In genomic region chr11:95144946-95145483, GRCm38 (mm10) we compare ENCODE assay signal across 9 mouse cellular contexts. TPM values are rescaled to one million over a fixed set of nuclear protein-coding genes. Genes with fewer than 3 reads are reported as not detected.
DNase-seq lines count a peak whose midpoint lies in the region; ATAC-seq and TF ChIP-seq lines count a peak whose summit lies in the region.
"Had no signal": no experiment of that assay in that cellular context is flagged by ENCODE, and none has a peak within 500 bp of the region (broad histone marks: within the 10 kb centered on the region; RNA-seq: fewer than 3 reads in every experiment).

No protein-coding gene starts in this region.

- H3K27ac ChIP-seq in thymus, adult 2 months (ENCODE audit: control insufficient read depth, insufficient read depth, low read length): no peak overlapping the region
- no peak overlapping the region for H3K27ac ChIP-seq in liver, embryonic 11.5 days (ENCODE audit: low read depth, low read length)
- H3K27ac ChIP-seq in stomach, postnatal 0 days (replicated peaks): no peak overlapping the region
- H3K27ac ChIP-seq: macrophage had no signal

- peak overlapping the region; percentile 55 for H3K4me3 ChIP-seq in thymus, adult 2 months (ENCODE audit: control insufficient read depth, insufficient read depth, low read length)
- H3K4me3 ChIP-seq in liver, embryonic 11.5 days (ENCODE audit: low read depth, low read length): peak overlapping the region; percentile 44
- peak overlapping the region; percentile 40 for H3K4me3 ChIP-seq in stomach, postnatal 0 days (ENCODE audit: low read depth, low read length)

- 2% methylated on average over 34 of the region's 34 CpGs for WGBS in thymus, adult 2 months
- WGBS in liver, embryonic 11.5 days: 2% methylated on average over 34 of the region's 34 CpGs
- WGBS in stomach, postnatal 0 days: 2% methylated on average over 34 of the region's 34 CpGs

- no peaks in the 10 kb centered on the region for H3K36me3 ChIP-seq in thymus, adult 2 months (ENCODE audit: control insufficient read depth, insufficient read depth, low read length)
- H3K36me3 ChIP-seq in liver, embryonic 11.5 days (ENCODE audit: control insufficient read depth, insufficient read depth, low read length): no peaks in the 10 kb centered on the region
- no peaks in the 10 kb centered on the region for H3K36me3 ChIP-seq in stomach, postnatal 0 days (ENCODE audit: control insufficient read depth, insufficient read depth, low read length)

- no peak for TF ChIP-seq EP300 in stomach, postnatal 0 days (optimal IDR thresholded peaks at IDR 0.05)

- TF ChIP-seq POLR2A in thymus, adult 2 months (IDR thresholded peaks at IDR 0.05; ENCODE audit: control insufficient read depth, extremely low read depth, insufficient read depth, low read length, poor library complexity): no peak

- H3K9me3 ChIP-seq in liver, embryonic 11.5 days (ENCODE audit: control insufficient read depth, low read length): no peaks in the 10 kb centered on the region
- no peaks in the 10 kb centered on the region for H3K9me3 ChIP-seq in stomach, postnatal 0 days (ENCODE audit: control insufficient read depth, low read length)

- H3K9ac ChIP-seq in liver, embryonic 11.5 days (ENCODE audit: low read depth, low read length): no peak overlapping the region
- H3K9ac ChIP-seq in stomach, postnatal 0 days (ENCODE audit: low read length): no peak overlapping the region

- no peak for TF ChIP-seq CTCF in thymus, adult 2 months (IDR thresholded peaks at IDR 0.05; ENCODE audit: borderline replicate concordance, control insufficient read depth, extremely low read depth, insufficient read depth, low read length, poor library complexity)
- TF ChIP-seq CTCF in stomach, postnatal 0 days (IDR thresholded peaks at IDR 0.05; ENCODE audit: low read depth): no peak

- peaks cover 16% of the 10 kb centered on the region for H3K4me1 ChIP-seq in thymus, adult 2 months (replicated peaks; ENCODE audit: control insufficient read depth, insufficient read depth, low read length)
- peaks cover 8% of the 10 kb centered on the region for H3K4me1 ChIP-seq in liver, embryonic 11.5 days (replicated peaks; ENCODE audit: control insufficient read depth, insufficient read depth, low read length)
- peaks cover 10% of the 10 kb centered on the region; the same call in 1 of the 2 replicates for H3K4me1 ChIP-seq in stomach, postnatal 0 days (replicated peaks; ENCODE audit: control insufficient read depth, insufficient read depth)

- ATAC-seq in liver, embryonic 11.5 days (replicated peaks; ENCODE audit: low FRiP score): no peak
- ATAC-seq in stomach, postnatal 0 days (ENCODE audit: low FRiP score, low TSS enrichment): no peak

- peaks cover 51% of the 10 kb centered on the region for H3K27me3 ChIP-seq in thymus, adult 2 months (ENCODE audit: control insufficient read depth, insufficient read depth, low read length)
- peaks cover 100% of the 10 kb centered on the region for H3K27me3 ChIP-seq in liver, embryonic 11.5 days (replicated peaks; ENCODE audit: control insufficient read depth, insufficient read depth, low read length)
- H3K27me3 ChIP-seq in stomach, postnatal 0 days (ENCODE audit: control insufficient read depth, insufficient read depth, low read length): peaks cover 44% of the 10 kb centered on the region; the same call in 1 of the 2 replicates

- peak overlapping the region; percentile 75 for H3K4me2 ChIP-seq in liver, embryonic 11.5 days
- H3K4me2 ChIP-seq in stomach, postnatal 0 days (replicated peaks; ENCODE audit: low read depth): peak overlapping the region; percentile 70

- DNase-seq in adrenal gland, adult 2 months: peak; percentile 23
- DNase-seq in adrenal gland, adult 8-10 months: no peak
- DNase-seq in thymus, adult 2 months: no peak
- DNase-seq in thymus, adult 18-20 months: no peak
- DNase-seq in liver, embryonic 11.5 days (ENCODE audit: low spot score): peak; percentile 48
- DNase-seq in stomach, postnatal 0 days (ENCODE audit: low spot score): no peak
- no peak for DNase-seq in urinary bladder, postnatal 25 days (ENCODE audit: low spot score)
- DNase-seq in gastrocnemius, postnatal 25 days: no peak

RNA-seq across cellular contexts. Expression of gene Dlx4, which starts 1.0 kb away (rescaled TPM):
- total RNA-seq in adrenal gland, adult 2 months (2021): under 1 TPM in 1 of 2 experiments, not detected in 1; 0.21 TPM
- polyA plus RNA-seq in adrenal gland, adult 2 months (2012; rRNA removed): 0.17 and 0.25 TPM in 2 replicates
- total RNA-seq in adrenal gland, adult 8-10 months (2022): under 1 TPM in 2 of 4 experiments, not detected in 2; 0.28 to 0.32 TPM
- 0.23 and 0.34 TPM in 2 replicates for polyA plus RNA-seq in thymus, adult 2 months (2012; rRNA removed)
- 0.19 and 0.40 TPM in 2 replicates for polyA plus RNA-seq in liver, embryonic 11.5 days (2014; fragmentation: Nextera tagmentation; extraction: Ambion mirVana)
- polyA plus RNA-seq in stomach, postnatal 0 days (2015; fragmentation: Nextera tagmentation; extraction: Ambion mirVana): 1.6 and 1.7 TPM in 2 replicates
- not detected for total RNA-seq in gastrocnemius, postnatal 25 days (2021)
- polyA plus RNA-seq: macrophage had no signal

RNA-seq across cellular contexts. Expression of gene Dlx3, which starts 25.1 kb away (rescaled TPM):
- under 1 TPM in 1 of 2 experiments, not detected in 1; 0.10 TPM for total RNA-seq in adrenal gland, adult 2 months (2021)
- 0.03 and 0.07 TPM in 2 replicates for polyA plus RNA-seq in adrenal gland, adult 2 months (2012; rRNA removed)
- not detected for total RNA-seq in adrenal gland, adult 8-10 months (2022)
- 0.91 and 1.0 TPM in 2 replicates for polyA plus RNA-seq in thymus, adult 2 months (2012; rRNA removed)
- polyA plus RNA-seq in liver, embryonic 11.5 days (2014; fragmentation: Nextera tagmentation; extraction: Ambion mirVana): 0.63 and 0.68 TPM in 2 replicates
- polyA plus RNA-seq in stomach, postnatal 0 days (2015; fragmentation: Nextera tagmentation; extraction: Ambion mirVana): 8.0 and 8.5 TPM in 2 replicates
- total RNA-seq in gastrocnemius, postnatal 25 days (2021): not detected
- polyA plus RNA-seq: macrophage had no signal

Comparison
In these comparisons a context has a peak if more than half of its experiments do, and no peak if none do; other contexts are left out.
1. DNase-seq: peak in adrenal gland, adult 2 months (single experiment) and liver, embryonic 11.5 days (single experiment); none in adrenal gland, adult 8-10 months (single experiment), thymus, adult 2 months (single experiment), thymus, adult 18-20 months (0 of 2), stomach, postnatal 0 days (single experiment), urinary bladder, postnatal 25 days (single experiment) and gastrocnemius, postnatal 25 days (single experiment).
2. Peak in every context shown above with its lines, with median percentiles within 50 percentile points of each other: H3K4me3 ChIP-seq.